Mouse (Mus musculus): Measurements from ENCODE around the gene Ddx52. TPM values are rescaled to one million over a fixed set of nuclear protein-coding genes. Genes with fewer than 3 reads are reported as not detected.

Gene Ddx52
- polyA plus RNA-seq, 1 experiment from 2014 or later = 26.2 TPM

- H3K36me3 ChIP-seq (ENCODE audit: control insufficient read depth, insufficient read depth, low read length) = peaks cover 17% of the 10 kb centered on the region
- no peak for ATAC-seq (replicated peaks; ENCODE audit: insufficient number of reproducible peaks, low FRiP score, low TSS enrichment)
- WGBS (ENCODE audit: insufficient replicate concordance) = 90% methylated on average over 2 of the region's 2 CpGs
Measured at GRCm38 (mm10) chr11:83977810-83978209, 35.9 kb downstream of the Ddx52 start.

GRCm38 (mm10) chr11:83979992-83980391, 38.1 kb downstream of the Ddx52 start:
- peaks cover 19% of the 10 kb centered on the region for H3K36me3 ChIP-seq (ENCODE audit: control insufficient read depth, insufficient read depth, low read length)
- no peak overlapping the region for H3K27ac ChIP-seq (ENCODE audit: low read depth, low read length)
- WGBS (ENCODE audit: insufficient replicate concordance) = 70% methylated on average over 6 of the region's 6 CpGs
- H3K4me3 ChIP-seq (ENCODE audit: low read depth, low read length) = no peak overlapping the region
- H3K4me2 ChIP-seq = no peak overlapping the region
- H3K9me3 ChIP-seq (replicated peaks; ENCODE audit: control insufficient read depth, low read length) = no peaks in the 10 kb centered on the region
- H3K27me3 ChIP-seq (ENCODE audit: control insufficient read depth, insufficient read depth, low read length) = no peaks in the 10 kb centered on the region
- H3K9ac ChIP-seq (ENCODE audit: low read depth, low read length) = no peak overlapping the region
- ATAC-seq (replicated peaks; ENCODE audit: insufficient number of reproducible peaks, low FRiP score, low TSS enrichment) = no peak
- no peaks in the 10 kb centered on the region for H3K4me1 ChIP-seq (ENCODE audit: control insufficient read depth, insufficient read depth, low read length)

More at GRCm38 (mm10) chr11:83977810-83978209, 35.9 kb downstream of the Ddx52 start:
- Histone ChIP-seq H3K4me2 (no peak overlapping the region), H3K27ac (ENCODE audit: low read depth, low read length) (no peak overlapping the region), H3K4me1 (ENCODE audit: control insufficient read depth, insufficient read depth, low read length) (no peaks in the 10 kb centered on the region), H3K27me3 (ENCODE audit: control insufficient read depth, insufficient read depth, low read length) (no peaks in the 10 kb centered on the region), H3K4me3 (ENCODE audit: low read depth, low read length) (no peak overlapping the region), H3K9me3 (replicated peaks; ENCODE audit: control insufficient read depth, low read length) (no peaks in the 10 kb centered on the region), H3K9ac (ENCODE audit: low read depth, low read length) (no peak overlapping the region)

GRCm38 (mm10) chr11:83981338-83981737, 39.5 kb downstream of the Ddx52 start:
- no peak overlapping the region for H3K27ac ChIP-seq (ENCODE audit: low read depth, low read length)
- H3K4me2 ChIP-seq = no peak overlapping the region
- H3K9me3 ChIP-seq (replicated peaks; ENCODE audit: control insufficient read depth, low read length) = no peaks in the 10 kb centered on the region
- no peak for ATAC-seq (replicated peaks; ENCODE audit: insufficient number of reproducible peaks, low FRiP score, low TSS enrichment)
- H3K36me3 ChIP-seq (ENCODE audit: control insufficient read depth, insufficient read depth, low read length) = peaks cover 27% of the 10 kb centered on the region
- no peaks in the 10 kb centered on the region for H3K4me1 ChIP-seq (ENCODE audit: control insufficient read depth, insufficient read depth, low read length)
- no peaks in the 10 kb centered on the region for H3K27me3 ChIP-seq (ENCODE audit: control insufficient read depth, insufficient read depth, low read length)
- WGBS (ENCODE audit: insufficient replicate concordance) = 81% methylated on average over 10 of the region's 10 CpGs
- no peak overlapping the region for H3K4me3 ChIP-seq (ENCODE audit: low read depth, low read length)
- H3K9ac ChIP-seq (ENCODE audit: low read depth, low read length) = no peak overlapping the region

- H3K4me1 ChIP-seq (ENCODE audit: control insufficient read depth, insufficient read depth, low read length) = no peaks in the 10 kb centered on the region
- ATAC-seq (replicated peaks; ENCODE audit: insufficient number of reproducible peaks, low FRiP score, low TSS enrichment) = no peak
- H3K27ac ChIP-seq (ENCODE audit: low read depth, low read length) = no peak overlapping the region
- peaks cover 20% of the 10 kb centered on the region for H3K36me3 ChIP-seq (ENCODE audit: control insufficient read depth, insufficient read depth, low read length)
- WGBS (ENCODE audit: insufficient replicate concordance) = 69% methylated on average over 4 of the region's 4 CpGs
- H3K4me2 ChIP-seq = no peak overlapping the region
- no peaks in the 10 kb centered on the region for H3K27me3 ChIP-seq (ENCODE audit: control insufficient read depth, insufficient read depth, low read length)
- no peaks in the 10 kb centered on the region for H3K9me3 ChIP-seq (replicated peaks; ENCODE audit: control insufficient read depth, low read length)
- no peak overlapping the region for H3K9ac ChIP-seq (ENCODE audit: low read depth, low read length)
- no peak overlapping the region for H3K4me3 ChIP-seq (ENCODE audit: low read depth, low read length)
Measured at GRCm38 (mm10) chr11:83991701-83992100, 49.8 kb downstream of the Ddx52 start.

- no peak overlapping the region for H3K4me2 ChIP-seq
- peaks cover 14% of the 10 kb centered on the region; the same call in 1 of the 2 replicates for H3K36me3 ChIP-seq (ENCODE audit: control insufficient read depth, insufficient read depth, low read length)
- no peaks in the 10 kb centered on the region for H3K9me3 ChIP-seq (replicated peaks; ENCODE audit: control insufficient read depth, low read length)
- no peak overlapping the region for H3K9ac ChIP-seq (ENCODE audit: low read depth, low read length)
- no peak overlapping the region for H3K4me3 ChIP-seq (ENCODE audit: low read depth, low read length)
- H3K27ac ChIP-seq (ENCODE audit: low read depth, low read length) = no peak overlapping the region
- no peaks in the 10 kb centered on the region for H3K4me1 ChIP-seq (ENCODE audit: control insufficient read depth, insufficient read depth, low read length)
- ATAC-seq (replicated peaks; ENCODE audit: insufficient number of reproducible peaks, low FRiP score, low TSS enrichment) = no peak
- 85% methylated on average over 2 of the region's 2 CpGs for WGBS (ENCODE audit: insufficient replicate concordance)
- no peaks in the 10 kb centered on the region for H3K27me3 ChIP-seq (ENCODE audit: control insufficient read depth, insufficient read depth, low read length)
Measured at GRCm38 (mm10) chr11:83993428-83993827, 51.6 kb downstream of the Ddx52 start.

- no peak for ATAC-seq (replicated peaks; ENCODE audit: insufficient number of reproducible peaks, low FRiP score, low TSS enrichment)
- H3K4me2 ChIP-seq = no peak overlapping the region
- no peak overlapping the region for H3K27ac ChIP-seq (ENCODE audit: low read depth, low read length)
- H3K27me3 ChIP-seq (ENCODE audit: control insufficient read depth, insufficient read depth, low read length) = no peaks in the 10 kb centered on the region
- H3K4me3 ChIP-seq (ENCODE audit: low read depth, low read length) = no peak overlapping the region
- H3K9me3 ChIP-seq (replicated peaks; ENCODE audit: control insufficient read depth, low read length) = no peaks in the 10 kb centered on the region
- peaks cover 14% of the 10 kb centered on the region for H3K36me3 ChIP-seq (ENCODE audit: control insufficient read depth, insufficient read depth, low read length)
- no peaks in the 10 kb centered on the region for H3K4me1 ChIP-seq (ENCODE audit: control insufficient read depth, insufficient read depth, low read length)
- 80% methylated on average over 3 of the region's 3 CpGs for WGBS (ENCODE audit: insufficient replicate concordance)
- H3K9ac ChIP-seq (ENCODE audit: low read depth, low read length) = no peak overlapping the region
Measured at GRCm38 (mm10) chr11:83994481-83994880, 52.6 kb downstream of the Ddx52 start.

GRCm38 (mm10) chr11:83995535-83995950, 53.7 kb downstream of the Ddx52 start:
- Histone ChIP-seq H3K4me2 (no peak overlapping the region), H3K36me3 (ENCODE audit: control insufficient read depth, insufficient read depth, low read length) (peaks cover 11% of the 10 kb centered on the region), H3K27ac (ENCODE audit: low read depth, low read length) (no peak overlapping the region), H3K4me1 (ENCODE audit: control insufficient read depth, insufficient read depth, low read length) (no peaks in the 10 kb centered on the region), H3K4me3 (ENCODE audit: low read depth, low read length) (no peak overlapping the region), H3K9ac (ENCODE audit: low read depth, low read length) (no peak overlapping the region), H3K9me3 (replicated peaks; ENCODE audit: control insufficient read depth, low read length) (no peaks in the 10 kb centered on the region), H3K27me3 (ENCODE audit: control insufficient read depth, insufficient read depth, low read length) (no peaks in the 10 kb centered on the region)
- 87% methylated on average over 2 of the region's 2 CpGs for WGBS (ENCODE audit: insufficient replicate concordance)
- no peak for ATAC-seq (replicated peaks; ENCODE audit: insufficient number of reproducible peaks, low FRiP score, low TSS enrichment)

- no peaks in the 10 kb centered on the region for H3K27me3 ChIP-seq (ENCODE audit: control insufficient read depth, insufficient read depth, low read length)
- H3K4me3 ChIP-seq (ENCODE audit: low read depth, low read length) = no peak overlapping the region
- WGBS (ENCODE audit: insufficient replicate concordance) = 87% methylated on average over 5 of the region's 5 CpGs
- ATAC-seq (replicated peaks; ENCODE audit: insufficient number of reproducible peaks, low FRiP score, low TSS enrichment) = no peak
- H3K4me2 ChIP-seq = no peak overlapping the region
- H3K9ac ChIP-seq (ENCODE audit: low read depth, low read length) = no peak overlapping the region
- peaks cover 14% of the 10 kb centered on the region for H3K36me3 ChIP-seq (ENCODE audit: control insufficient read depth, insufficient read depth, low read length)
- H3K4me1 ChIP-seq (ENCODE audit: control insufficient read depth, insufficient read depth, low read length) = no peaks in the 10 kb centered on the region
- H3K9me3 ChIP-seq (replicated peaks; ENCODE audit: control insufficient read depth, low read length) = no peaks in the 10 kb centered on the region
- no peak overlapping the region for H3K27ac ChIP-seq (ENCODE audit: low read depth, low read length)
Measured at GRCm38 (mm10) chr11:83997171-83997868, 55.5 kb downstream of the Ddx52 start.

GRCm38 (mm10) chr11:83998993-83999392, 57.1 kb downstream of the Ddx52 start:
- H3K9me3 ChIP-seq (replicated peaks; ENCODE audit: control insufficient read depth, low read length) = no peaks in the 10 kb centered on the region
- H3K4me1 ChIP-seq (ENCODE audit: control insufficient read depth, insufficient read depth, low read length) = no peaks in the 10 kb centered on the region
- H3K36me3 ChIP-seq (ENCODE audit: control insufficient read depth, insufficient read depth, low read length) = peaks cover 14% of the 10 kb centered on the region
- no peak for ATAC-seq (replicated peaks; ENCODE audit: insufficient number of reproducible peaks, low FRiP score, low TSS enrichment)
- H3K27ac ChIP-seq (ENCODE audit: low read depth, low read length) = no peak overlapping the region
- no peak overlapping the region for H3K9ac ChIP-seq (ENCODE audit: low read depth, low read length)
- WGBS (ENCODE audit: insufficient replicate concordance) = 93% methylated on average over 3 of the region's 3 CpGs
- no peak overlapping the region for H3K4me3 ChIP-seq (ENCODE audit: low read depth, low read length)
- H3K4me2 ChIP-seq = no peak overlapping the region
- H3K27me3 ChIP-seq (ENCODE audit: control insufficient read depth, insufficient read depth, low read length) = no peaks in the 10 kb centered on the region
